Mouse (Mus musculus): ENCODE results near the gene Fam72a. TPM values are rescaled to one million over a fixed set of nuclear protein-coding genes. Genes with fewer than 3 reads are reported as not detected.

The Fam72a gene
- polyA plus RNA-seq, 1 experiment from 2014 or later = 1.5 TPM

GRCm38 (mm10) chr1:131583598-131583997 lies 55.9 kb downstream of the Fam72a start:
- Histone ChIP-seq H3K4me1 (replicated peaks; ENCODE audit: control insufficient read depth, insufficient read depth) (no peaks in the 10 kb centered on the region), H3K27me3 (ENCODE audit: control insufficient read depth, insufficient read depth, low read length) (no peaks in the 10 kb centered on the region), H3K36me3 (ENCODE audit: control insufficient read depth, insufficient read depth, low read length) (no peaks in the 10 kb centered on the region), H3K27ac (replicated peaks) (no peak overlapping the region), H3K4me3 (ENCODE audit: low read depth, low read length) (no peak overlapping the region), H3K9me3 (ENCODE audit: control insufficient read depth, low read length) (no peaks in the 10 kb centered on the region), H3K4me2 (replicated peaks; ENCODE audit: low read depth) (no peak overlapping the region), H3K9ac (ENCODE audit: low read length) (no peak overlapping the region)
- DNase-seq (ENCODE audit: low spot score) (no peak), ATAC-seq (ENCODE audit: low FRiP score, low TSS enrichment) (no peak)
- 75% methylated on average over 3 of the region's 3 CpGs for WGBS
- no peak for TF ChIP-seq CTCF (IDR thresholded peaks at IDR 0.05; ENCODE audit: low read depth)
- no peak for TF ChIP-seq EP300 (optimal IDR thresholded peaks at IDR 0.05)

- Histone ChIP-seq H3K36me3 (ENCODE audit: control insufficient read depth, insufficient read depth, low read length) (no peaks in the 10 kb centered on the region), H3K4me3 (ENCODE audit: low read depth, low read length) (no peak overlapping the region), H3K27ac (replicated peaks) (no peak overlapping the region), H3K4me1 (replicated peaks; ENCODE audit: control insufficient read depth, insufficient read depth) (no peaks in the 10 kb centered on the region), H3K4me2 (replicated peaks; ENCODE audit: low read depth) (no peak overlapping the region), H3K9me3 (ENCODE audit: control insufficient read depth, low read length) (no peaks in the 10 kb centered on the region), H3K27me3 (ENCODE audit: control insufficient read depth, insufficient read depth, low read length) (no peaks in the 10 kb centered on the region), H3K9ac (ENCODE audit: low read length) (no peak overlapping the region)
- ATAC-seq (ENCODE audit: low FRiP score, low TSS enrichment) = no peak
- no peak for TF ChIP-seq CTCF (IDR thresholded peaks at IDR 0.05; ENCODE audit: low read depth)
- no peak for TF ChIP-seq EP300 (optimal IDR thresholded peaks at IDR 0.05)
- DNase-seq (ENCODE audit: low spot score) = no peak
- WGBS = 47% methylated on average over 8 of the region's 8 CpGs
Observed at GRCm38 (mm10) chr1:131586836-131587235, 59.1 kb downstream of the Fam72a start.

Small RNAs within 50 kb of the gene (microRNA-seq; reads per million reads assigned to microRNA genes)
- gene Gm24273 = not detected

Other genes with a start within 250 kb of the Fam72a start
- 4.5 and 5.7 TPM in 2 replicates for gene Ikbke, start 248.3 kb upstream of the Fam72a start, polyA plus RNA-seq (2015; fragmentation: Nextera tagmentation; extraction: Ambion mirVana)
- 7.7 and 9.1 TPM in 2 replicates for gene Srgap2, start 551 bp upstream of the Fam72a start, polyA plus RNA-seq (2015; fragmentation: Nextera tagmentation; extraction: Ambion mirVana)
- gene Avpr1b, start 71.3 kb downstream of the Fam72a start, polyA plus RNA-seq (2015; fragmentation: Nextera tagmentation; extraction: Ambion mirVana) = 0.02 and 0.04 TPM in 2 replicates
- gene Ctse, start 110.4 kb downstream of the Fam72a start, polyA plus RNA-seq (2015; fragmentation: Nextera tagmentation; extraction: Ambion mirVana) = 596 and 695 TPM in 2 replicates
- gene Rab7b, start 160.8 kb downstream of the Fam72a start, polyA plus RNA-seq (2015; fragmentation: Nextera tagmentation; extraction: Ambion mirVana) = 13.5 and 14.4 TPM in 2 replicates
- 15.4 and 17.6 TPM in 2 replicates for gene Slc26a9, start 216.1 kb downstream of the Fam72a start, polyA plus RNA-seq (2015; fragmentation: Nextera tagmentation; extraction: Ambion mirVana)

Data from stomach, postnatal 0 days (tissue).